Mouse (Mus musculus) ovary, postnatal 36 days (tissue): ENCODE data around the gene Olfml3.

Source experiments
- DNase-seq: peaks from one replicate; pipeline ENCODE4 v3.0.0; 2022; ENCODE audit warnings: low spot score, mixed read lengths

The Olfml3 gene

GRCm38 (mm10) chr3:103739329-103739728, 1.5 kb upstream of the Olfml3 start, which contains the start of gene Gm10964:
Gene Gm10964, plus strand, starts transcription at chr3:103739366.
- no peak for DNase-seq

GRCm38 (mm10) chr3:103737061-103737754, 593 bp downstream of the Olfml3 start:
- peak; percentile 53 for DNase-seq

DNA sequence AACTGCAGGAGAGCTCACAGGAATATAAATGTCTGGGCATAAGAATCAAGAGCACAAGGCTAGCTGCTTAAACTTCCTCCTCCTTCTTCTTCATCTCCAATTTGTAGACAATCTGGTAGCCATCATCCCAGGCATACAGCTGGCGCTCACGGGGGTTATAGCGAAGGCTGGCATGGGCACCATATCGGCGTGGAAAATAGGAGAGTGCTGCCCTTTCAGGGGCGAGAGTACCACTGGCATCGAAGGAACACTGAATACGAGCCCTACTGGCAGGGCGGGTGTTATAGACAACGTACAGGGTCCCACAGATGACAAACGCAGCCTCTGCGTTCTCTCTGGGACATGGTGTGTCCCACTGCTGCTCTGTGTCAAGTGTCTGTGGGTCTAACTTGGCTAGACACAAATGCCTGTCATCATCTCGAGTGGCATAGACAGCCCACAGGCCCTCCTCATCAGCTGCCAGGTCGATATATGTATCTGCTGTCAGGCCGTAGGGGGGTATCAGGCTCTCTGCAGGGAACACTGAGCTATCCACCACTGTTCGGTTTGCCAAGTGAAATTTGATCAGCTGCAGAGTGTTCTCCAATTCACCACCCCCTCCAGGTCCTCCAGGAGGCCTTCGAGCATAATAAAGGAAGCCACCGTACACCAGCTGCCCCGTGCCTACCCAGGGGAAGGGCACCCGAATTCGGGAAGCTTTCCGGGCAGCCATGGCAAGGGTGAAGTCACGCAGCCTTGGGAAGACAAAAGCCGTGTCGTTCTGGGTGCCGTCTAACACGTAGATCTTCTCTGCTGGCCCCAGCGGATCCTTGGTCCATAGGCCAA, 1.8 kb downstream of the Olfml3 start:
- no peak for DNase-seq

DNA sequence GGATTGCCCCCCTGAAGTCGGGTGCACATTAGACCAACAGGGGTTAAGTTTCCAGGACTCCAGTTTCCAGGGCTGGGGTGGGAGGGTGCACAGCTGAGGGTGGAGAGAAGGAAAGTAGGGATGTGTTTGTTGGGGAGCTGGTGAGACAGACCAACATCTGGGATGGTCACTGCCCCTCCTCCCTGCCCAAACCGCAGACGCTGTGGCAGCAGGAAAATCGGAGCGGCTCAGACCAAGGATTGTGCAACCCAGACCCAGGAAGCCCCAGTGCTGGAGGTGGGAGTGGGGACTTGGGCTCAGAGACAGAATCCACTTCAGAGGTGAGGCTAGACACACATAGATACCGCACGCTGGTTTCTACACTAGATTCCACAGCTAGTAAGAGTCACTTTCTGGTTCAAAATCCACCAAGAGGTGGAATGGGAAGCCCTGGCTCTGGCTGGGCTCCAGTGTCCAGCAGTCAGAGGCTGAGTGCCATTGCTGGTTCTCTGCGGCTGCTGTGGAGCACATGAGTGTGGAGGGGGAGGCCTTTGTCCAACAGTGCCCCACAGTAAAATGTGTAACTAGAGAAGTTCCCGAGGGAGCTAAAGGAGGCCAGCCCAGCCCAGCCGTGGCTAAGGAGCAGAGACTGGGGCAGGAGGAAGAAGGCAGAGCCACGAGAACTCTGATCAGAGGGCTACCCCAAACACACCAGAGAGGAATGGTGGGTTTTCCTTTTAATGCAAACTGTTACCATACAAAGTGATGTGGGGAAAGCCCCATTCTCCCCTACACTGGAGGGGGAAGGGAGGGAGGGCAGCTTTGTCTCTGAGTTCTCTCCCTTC, 2.9 kb downstream of the Olfml3 start:
- no peak for DNase-seq

GRCm38 (mm10) chr3:103733799-103734695, 3.8 kb downstream of the Olfml3 start:
- no peak for DNase-seq

DNA sequence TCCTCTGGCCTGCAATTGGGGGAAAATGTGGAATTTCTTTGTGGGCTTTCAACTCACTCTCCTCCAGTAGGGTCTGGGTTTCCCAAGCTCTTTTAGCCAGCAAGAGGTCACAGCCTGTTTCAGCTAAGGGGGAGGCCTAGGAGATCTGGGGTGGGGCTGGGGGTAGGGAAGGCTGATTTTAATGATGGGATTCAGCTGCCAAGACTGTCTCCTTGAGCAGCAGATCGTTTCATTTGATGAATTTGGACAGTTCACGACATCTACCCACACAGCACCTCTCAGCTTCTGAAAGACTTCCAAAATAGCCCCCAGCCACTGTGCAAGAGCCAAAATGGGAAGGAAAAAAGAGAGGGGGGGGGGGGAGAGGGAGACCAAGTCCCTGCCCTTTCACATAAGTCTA, 4.6 kb downstream of the Olfml3 start:
- no peak for DNase-seq

GRCm38 (mm10) chr3:103732116-103732515, 5.7 kb downstream of the Olfml3 start:
- DNase-seq, result no peak

DNA sequence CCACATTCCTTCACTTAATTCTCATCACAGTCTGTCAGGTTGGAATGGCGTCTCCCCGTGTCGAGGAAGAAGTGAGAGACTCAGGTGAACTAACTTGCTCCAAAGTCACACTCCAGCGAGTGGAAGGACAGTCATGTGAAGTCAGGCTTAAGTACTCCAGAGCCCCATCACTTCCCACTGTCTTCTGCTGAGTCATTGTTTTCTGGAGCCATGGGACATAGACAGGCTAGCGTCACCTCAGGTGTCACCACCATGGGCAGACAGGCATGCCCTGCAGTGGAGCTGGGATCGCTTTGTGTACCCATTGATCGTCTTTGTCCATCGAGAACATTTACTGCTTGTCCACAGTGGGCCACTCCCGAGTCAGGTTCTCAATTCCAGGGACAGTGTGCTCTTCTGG, 8.0 kb downstream of the Olfml3 start:
- no peak for DNase-seq

- DNase-seq, result no peak
Measured at GRCm38 (mm10) chr3:103727813-103728326, 9.9 kb downstream of the Olfml3 start.

- no peak for DNase-seq
Measured at GRCm38 (mm10) chr3:103726642-103727041, 11.2 kb downstream of the Olfml3 start.

DNA sequence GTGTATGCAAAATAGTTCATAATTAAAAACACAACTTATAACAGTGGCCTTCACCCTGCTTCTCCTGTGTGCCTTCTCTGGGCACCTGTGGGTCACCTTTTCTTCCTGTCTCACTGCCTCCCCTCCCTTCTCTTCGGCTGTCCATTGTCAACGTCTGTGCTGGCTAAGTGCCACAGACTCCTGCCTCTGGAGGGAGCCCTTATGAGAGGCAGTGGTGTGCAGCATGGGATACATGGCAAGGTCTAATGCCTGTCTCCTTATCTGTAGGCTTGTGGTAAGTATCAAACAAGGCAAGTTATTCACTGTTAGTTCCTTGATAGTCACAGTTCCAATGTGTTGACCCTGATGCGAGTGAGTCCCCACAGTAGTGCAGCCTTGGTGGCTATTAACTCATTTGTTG, 13.7 kb downstream of the Olfml3 start:
- DNase-seq, result no peak

- DNase-seq, result no peak
Measured at GRCm38 (mm10) chr3:103718728-103719127, 19.1 kb downstream of the Olfml3 start.

GRCm38 (mm10) chr3:103716774-103717760, 20.7 kb downstream of the Olfml3 start:
- no peak for DNase-seq

DNA sequence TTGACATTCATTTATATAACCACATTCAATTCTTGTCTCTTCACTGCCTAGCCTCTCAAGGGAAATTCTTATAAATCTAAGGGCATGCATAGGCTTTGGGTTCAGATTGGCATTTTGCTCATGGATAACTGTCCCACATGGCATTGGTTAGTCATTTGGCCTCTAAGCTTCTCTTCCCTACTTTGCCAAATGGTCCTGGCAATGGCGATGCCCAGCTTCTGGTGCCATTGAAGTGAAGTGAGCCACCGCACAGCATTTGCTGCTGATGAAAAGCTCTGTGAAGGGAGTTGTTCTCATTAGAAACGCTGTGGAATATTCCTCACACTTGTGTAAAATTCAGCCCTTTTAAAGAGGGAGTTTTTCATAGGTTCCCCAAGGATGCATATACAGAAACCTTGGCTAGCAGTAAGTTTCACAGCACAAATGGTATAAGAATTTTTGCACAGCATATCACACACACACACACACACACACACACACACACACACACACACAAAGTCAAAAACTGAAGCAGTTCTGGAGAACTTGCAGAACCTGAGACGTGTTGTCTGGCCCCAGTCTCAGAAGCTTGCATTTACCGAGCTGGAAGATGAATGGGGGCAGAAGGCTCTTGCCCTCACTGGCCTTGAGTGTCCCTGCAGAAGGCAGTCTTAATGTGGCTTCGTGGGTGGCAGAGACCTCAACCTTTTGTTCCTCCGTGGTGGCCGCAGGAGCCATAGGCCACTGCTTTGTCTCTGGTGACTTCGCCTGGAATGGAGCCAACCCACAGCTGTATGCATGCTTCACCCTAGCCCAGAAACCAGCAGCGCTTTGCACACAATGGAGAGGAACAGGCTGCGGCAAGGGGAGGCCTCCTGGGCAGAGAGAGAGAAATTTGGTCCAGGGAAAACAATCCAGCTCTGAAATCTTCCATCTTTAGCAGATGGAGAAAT, 21.8 kb downstream of the Olfml3 start:
- peak; percentile 22 for DNase-seq

DNA sequence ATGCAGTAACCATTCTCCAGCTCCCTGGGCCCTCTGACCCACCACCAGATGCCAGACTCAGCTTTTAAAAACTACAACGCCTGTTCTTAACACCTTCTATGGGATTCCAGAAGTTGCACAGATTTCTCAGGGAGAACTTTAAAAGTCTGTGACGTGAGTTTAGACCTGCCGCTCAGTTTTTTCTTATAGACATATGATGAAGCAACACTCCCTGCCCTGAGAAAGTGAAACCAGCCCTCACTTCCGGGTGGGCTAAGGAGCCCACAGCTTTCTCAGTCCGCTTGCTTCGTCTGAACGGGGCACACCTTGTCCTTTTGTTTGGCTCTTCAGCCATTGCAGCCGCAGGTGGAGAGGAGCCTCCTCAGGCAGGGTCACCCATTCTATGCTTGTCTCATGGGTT, 22.9 kb downstream of the Olfml3 start:
- no peak for DNase-seq

DNA sequence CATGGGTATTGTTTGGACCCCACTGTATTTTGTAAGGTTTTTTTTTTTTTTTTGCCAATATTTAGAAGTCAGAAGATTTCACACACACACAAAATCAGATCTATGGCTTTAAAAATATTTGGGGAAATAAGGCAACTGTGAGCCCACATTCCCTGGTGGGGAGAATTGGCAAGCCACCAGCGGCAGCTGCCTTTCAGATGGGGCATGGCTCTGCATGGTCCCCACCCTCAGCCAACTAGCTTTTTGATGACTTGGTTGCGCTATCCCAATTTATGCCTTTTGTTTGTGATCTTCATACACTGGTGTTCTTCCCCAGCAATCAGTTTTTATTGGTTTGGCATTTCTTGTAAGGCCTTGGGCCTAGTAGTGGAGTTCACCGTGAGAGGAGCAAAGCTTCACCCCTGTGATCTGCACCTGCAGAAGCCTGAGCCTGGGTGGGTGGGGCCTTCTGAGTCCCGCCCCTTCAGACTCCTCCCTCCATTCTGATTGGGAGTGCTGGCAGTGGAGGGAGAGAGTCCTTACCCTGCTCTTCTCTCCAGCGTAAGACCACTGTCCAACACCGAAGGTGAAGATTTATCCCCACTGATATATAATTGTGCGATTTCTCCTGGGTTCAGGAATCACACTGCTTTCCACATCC, 23.4 kb downstream of the Olfml3 start:
- DNase-seq, result no peak

- no peak for DNase-seq
Measured at GRCm38 (mm10) chr3:103712196-103712595, 25.6 kb downstream of the Olfml3 start.

- no peak for DNase-seq
Measured at GRCm38 (mm10) chr3:103709470-103710040, 28.2 kb downstream of the Olfml3 start.
